Mouse (Mus musculus) lung, adult 18-20 months (tissue): ENCODE data around the gene Gm49403.
"Not testable (repeated sequence)": the region's sequence is repeated elsewhere in the genome, so short reads cannot be mapped to it uniquely, and the experiment has no call there.

ENCODE experiments used
- DNase-seq, 2 experiments: peaks; one replicate each; pipeline ENCODE4 v3.0.0; 2022; ENCODE audit warnings: mixed read lengths in 2 of 2

Gene Gm49403

DNA sequence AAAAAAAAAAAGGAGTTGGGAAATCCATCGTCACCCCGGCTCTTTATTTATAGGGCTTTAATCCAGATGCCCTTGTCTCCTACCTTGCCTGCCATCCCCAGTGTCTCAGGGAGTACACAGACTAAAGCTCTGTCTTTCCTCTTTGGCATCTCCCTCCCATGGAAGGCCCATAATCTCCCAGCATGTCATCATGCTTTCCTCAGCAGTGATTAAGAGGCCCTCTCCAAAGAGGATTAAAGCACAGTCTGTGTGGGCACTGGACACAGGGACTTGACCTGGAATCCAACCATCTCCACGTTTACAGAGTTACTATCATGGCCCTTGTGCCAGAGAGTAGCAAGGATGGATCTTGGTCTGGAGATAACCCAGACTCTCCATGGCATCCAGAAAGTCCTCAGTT lies at the start of gene Gm49403, which contains the start of gene Lbhd1:
Gene Gm49403, plus strand, starts transcription at position 315 of the 400 bp plus-strand sequence.
Gene Lbhd1, plus strand, starts transcription at position 117 of the 400 bp plus-strand sequence.
- DNase-seq: no peak

DNA sequence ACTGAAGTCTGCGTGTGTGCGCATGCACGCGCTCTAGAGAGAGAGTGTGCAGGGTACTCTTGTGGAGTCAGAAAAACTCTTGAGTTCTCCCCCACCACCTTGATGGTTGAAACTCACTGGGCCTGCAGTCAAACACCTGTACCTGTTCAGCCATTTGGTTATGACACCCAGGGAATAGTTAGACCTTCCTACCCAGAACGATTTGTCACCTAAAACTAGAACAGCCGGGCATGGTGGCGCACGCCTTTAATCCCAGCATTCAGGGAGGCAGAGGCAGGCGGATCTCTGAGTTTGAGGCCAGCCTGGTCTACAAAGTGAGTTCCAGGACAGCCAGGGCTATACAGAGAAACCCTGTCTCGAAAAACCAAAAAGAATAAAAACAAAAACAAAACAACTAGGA lies 47.4 kb upstream of the Gm49403 start:
- DNase-seq: not testable (repeated sequence)

DNA sequence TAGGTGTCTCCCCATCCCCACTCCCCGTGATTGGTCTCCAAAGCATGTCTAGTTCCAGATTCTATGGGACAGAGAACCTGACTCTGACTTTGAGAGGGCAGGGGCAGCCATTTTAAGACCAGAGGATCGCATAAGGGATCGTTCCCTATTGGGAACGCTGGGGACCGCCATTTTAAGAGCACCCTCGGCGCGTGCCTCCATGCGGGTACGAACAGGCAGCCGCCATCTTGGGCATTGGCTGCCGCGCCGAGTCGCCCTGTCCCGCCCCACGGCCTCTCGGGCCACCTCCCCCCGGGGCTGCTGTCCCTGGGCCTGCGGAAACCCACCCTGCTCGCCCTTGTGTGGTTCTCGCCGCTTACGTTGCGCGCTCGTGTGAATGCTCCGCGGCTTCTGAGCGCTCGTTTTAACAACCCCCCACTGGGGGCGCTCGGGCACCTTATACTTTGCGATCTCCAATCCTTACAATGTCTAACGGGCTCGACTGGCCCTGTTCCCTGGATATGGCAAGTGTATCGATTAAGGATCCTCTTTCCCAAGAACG lies 46.4 kb upstream of the Gm49403 start, which contains the start of gene Bscl2:
Gene Bscl2, plus strand, starts transcription at position 217 of the 541 bp plus-strand sequence.
- peak; percentile 82 to 84 for DNase-seq

- DNase-seq: no peak
Measured at GRCm38 (mm10) chr19:8838041-8838730, 45.5 kb upstream of the Gm49403 start.

DNA sequence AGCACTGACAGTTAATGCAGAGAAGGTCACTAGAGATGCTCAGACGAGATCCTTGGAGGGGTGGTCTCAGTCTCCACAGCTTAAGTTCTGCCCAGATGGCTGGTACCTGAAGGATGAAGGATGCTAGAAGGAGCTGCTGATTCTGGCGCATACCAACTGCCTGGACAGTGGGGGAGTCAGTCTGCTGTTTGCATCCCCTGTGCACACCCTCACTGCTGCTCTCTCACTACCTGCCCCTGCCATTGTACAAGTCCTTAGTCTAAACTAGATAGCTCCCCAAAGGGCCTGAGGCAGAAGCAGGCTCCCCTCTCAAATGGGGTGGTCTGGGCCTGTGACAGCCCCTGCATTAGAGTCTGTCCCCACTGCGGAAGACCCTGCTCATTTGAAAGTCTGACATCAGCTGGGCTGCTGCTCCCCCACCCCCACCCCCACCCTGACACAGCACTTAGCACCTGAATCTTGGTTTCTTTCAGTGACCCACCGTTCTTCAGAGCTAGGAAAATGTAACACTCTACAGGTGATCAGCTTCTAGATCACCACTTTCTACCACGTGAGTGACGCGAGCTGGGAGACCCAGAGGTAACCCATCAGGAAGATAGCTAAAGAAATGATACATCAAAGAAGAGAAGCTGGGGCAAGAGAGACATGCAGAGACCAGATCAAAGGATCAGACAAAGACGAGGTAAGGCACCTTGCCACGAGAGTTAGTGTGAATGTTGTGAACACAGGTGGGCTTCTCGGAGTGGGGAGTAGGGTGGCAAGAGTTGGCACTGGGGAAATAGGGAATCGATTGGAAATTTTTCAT lies 44.4 kb upstream of the Gm49403 start, which contains the start of gene Gng3:
Gene Gng3, minus strand, starts transcription at position 92 of the 805 bp plus-strand sequence.
- DNase-seq: no peak

DNA sequence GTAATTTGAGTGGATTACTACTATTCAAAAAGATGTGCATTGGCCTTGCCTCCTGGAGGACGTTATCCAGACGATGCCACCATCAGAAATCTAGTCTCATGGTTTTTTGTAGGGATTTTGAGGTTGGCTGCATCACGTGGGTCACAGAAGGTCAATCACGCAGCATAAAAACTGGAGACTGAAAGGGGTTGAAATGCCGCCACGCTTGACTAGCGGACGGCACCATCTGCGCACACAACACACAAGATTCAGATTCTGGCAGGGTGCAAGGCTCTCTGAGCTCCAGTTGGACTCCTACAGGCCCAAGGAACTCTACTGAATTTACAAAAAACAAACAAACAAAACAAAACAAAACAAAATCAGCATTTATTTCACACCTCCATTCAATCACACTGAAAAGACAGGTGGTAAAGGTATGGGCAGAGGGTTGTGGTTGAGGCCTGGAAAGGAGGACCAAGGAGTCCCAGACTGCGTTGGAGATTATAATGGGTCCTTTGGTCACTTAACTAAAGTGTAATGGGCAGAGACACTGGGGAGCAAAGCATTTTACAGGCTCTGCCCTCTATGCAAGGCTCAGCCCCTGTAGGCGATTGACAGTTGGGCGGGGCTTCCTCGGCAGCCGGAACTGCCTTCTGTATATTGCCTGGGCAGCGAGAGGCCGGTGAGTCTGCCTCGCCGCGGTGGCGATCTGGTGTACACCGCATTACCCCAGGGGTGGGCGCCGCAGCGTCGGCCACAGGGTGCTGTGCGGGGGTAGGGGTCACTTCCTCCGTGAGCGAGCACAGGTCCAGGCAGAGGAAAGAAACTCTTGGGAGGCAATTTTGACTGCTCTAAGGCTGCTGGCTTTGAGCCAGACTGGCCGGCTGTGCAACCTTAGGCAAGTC lies 43.6 kb upstream of the Gm49403 start:
- DNase-seq: peak; percentile 84 to 86

DNA sequence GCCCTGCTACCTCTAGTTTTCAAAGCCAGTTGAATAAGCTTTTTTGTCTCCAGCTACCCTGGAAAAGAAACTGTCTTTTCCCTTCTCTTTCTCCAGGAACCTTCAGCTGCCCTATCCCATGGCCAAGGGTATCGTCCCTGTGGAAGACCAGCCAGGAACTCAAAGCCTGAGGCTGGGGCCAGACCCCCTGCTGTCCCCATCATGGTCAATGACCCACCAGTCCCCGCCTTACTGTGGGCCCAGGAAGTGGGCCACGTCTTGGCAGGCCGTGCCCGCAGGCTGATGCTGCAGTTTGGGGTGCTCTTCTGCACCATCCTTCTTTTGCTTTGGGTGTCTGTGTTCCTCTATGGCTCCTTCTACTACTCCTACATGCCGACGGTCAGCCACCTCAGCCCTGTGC lies 42.7 kb upstream of the Gm49403 start:
- DNase-seq: no peak

- peak; percentile 55 to 67 for DNase-seq
Measured at GRCm38 (mm10) chr19:8842961-8843360, 40.8 kb upstream of the Gm49403 start.

GRCm38 (mm10) chr19:8844371-8845129 lies 39.2 kb upstream of the Gm49403 start:
- peak; percentile 72 to 82 for DNase-seq

DNA sequence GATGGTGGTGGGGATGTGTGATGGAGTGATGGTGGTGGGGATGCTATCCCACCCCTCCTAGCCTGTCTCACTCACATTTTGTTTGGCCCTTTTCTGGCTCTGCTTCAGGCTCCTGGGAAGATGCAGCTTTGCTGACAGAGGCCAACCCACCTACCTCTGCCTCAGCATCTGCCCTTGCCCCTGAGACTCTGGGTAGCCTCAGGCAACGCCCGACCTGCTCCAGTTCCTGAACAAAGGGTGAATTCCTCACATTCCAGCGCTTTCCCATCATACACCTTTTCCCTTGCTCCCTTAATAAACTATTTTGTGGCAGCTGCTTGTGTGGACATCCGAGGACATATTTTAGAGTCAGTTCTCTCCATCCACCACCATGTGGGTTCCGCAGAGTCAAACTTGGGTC lies 35.4 kb upstream of the Gm49403 start:
- no peak for DNase-seq

GRCm38 (mm10) chr19:8850402-8850901 lies 33.3 kb upstream of the Gm49403 start, which contains the start of gene Lrrn4cl:
TSS of gene Lrrn4cl (plus strand) at chr19:8850768.
- DNase-seq: no peak

DNA sequence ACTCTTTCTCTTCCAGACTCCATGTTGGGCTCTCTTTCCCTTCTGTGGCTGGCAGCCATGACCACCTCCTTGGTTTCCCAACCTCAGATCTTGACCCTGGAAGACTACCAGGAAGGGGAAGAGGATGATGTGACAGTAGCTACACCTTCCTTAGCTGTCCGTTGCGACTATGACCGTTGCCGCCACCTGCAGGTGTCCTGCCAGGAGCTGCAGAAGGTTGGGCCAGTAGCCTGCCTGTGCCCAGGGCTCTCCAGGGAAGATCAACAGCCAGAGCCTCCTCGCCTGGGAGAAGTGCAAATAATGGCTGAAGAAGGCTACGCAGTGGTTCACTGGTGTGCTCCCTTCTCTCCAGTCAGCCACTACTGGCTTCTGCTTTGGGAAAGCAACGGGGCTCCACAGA lies 32.1 kb upstream of the Gm49403 start:
- peak; percentile 49 to 72 for DNase-seq

DNA sequence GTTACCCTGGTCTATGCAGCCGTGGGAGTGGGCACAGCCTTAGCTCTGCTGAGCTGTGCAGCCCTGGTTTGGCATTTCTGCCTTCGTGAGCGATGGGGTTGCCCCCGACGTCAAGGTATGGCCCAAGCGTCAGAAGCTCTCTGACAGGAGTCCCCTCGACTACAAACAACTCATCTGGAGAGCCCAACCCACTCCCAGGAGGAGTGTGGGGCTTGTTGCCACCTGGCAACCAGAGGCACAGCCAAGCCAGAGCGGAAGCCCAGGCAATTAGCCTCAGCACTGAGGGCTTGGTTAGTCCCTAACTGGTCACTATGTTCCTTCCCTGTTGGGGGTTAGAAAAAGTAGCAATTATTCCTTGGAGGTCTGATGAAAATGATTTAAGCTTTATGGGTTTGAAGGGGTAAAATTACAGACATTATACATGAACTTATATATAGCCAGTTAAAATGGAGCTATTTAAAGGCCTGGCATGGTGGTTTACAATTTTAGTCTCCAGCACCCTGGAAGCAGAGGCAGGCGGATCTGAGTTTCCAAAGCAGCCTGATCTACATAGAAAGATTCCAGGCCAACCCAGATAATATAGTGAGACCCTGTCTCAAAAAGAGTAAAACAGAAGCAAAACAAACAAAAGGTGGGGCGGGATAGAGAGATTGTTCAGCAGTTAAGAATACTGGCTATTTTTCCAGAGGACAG lies 31.3 kb upstream of the Gm49403 start:
- DNase-seq: peak in 1 of 2 experiments; percentile 44

DNA sequence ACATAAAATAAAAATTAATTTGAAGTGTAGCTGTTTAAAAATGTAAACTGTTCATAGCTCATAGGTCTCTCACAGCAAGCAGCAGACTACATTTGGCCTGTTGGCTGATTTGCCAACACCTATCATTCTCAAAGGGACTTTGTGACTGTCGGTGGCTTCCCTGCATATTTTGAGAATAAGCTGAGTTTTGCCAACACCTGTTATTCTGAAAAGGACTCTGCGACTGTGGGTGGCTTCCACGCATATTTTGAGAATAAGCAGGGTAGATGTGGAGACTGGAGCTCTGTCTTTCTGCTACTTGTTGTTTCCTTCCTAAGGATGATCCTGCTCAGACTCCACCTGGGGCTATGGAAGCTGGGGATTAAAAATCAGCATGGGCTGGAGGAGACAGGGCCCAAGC lies 30.6 kb upstream of the Gm49403 start:
- DNase-seq: no peak

DNA sequence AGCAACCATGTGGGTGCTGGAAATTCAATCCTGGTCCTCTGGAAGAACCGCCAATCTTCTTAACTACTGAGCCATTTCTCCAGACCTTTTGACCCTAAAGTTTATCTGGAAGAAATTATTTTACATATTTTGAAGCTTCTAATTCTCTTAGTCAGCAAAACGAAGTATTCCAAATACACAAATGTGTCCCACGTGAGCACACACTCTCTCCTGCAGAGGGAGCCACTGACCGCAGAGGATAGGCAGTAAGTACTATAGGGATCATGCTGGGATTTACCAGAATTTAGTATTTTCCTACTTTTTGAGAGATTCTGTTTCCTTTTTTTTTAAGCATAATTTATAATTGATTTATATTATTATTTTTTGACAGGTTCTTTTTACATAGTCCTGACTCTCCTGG lies 26.0 kb upstream of the Gm49403 start:
- peak; percentile 47 to 62 for DNase-seq

DNA sequence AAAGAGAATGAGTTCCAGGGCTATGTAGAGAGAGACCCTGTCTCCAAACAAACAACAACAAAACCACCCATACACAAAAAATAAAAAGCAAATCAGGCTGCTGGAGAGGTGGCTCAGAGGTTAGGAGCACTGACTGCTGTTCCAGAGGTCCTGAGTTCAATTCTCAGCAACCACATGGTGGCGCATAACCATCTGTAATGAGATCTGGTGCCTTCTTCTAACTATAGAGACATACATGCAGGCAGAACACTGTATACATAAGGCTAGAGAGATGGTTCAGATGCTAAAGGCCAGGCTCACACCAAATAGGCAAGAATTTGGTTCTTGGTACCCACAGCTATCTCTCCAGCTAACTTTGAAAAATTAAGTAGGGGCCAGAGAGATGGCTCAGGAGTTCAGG lies 24.7 kb upstream of the Gm49403 start:
- peak in 1 of 2 experiments; percentile 34 for DNase-seq

GRCm38 (mm10) chr19:8864265-8864664 lies 19.5 kb upstream of the Gm49403 start:
- no peak for DNase-seq

DNA sequence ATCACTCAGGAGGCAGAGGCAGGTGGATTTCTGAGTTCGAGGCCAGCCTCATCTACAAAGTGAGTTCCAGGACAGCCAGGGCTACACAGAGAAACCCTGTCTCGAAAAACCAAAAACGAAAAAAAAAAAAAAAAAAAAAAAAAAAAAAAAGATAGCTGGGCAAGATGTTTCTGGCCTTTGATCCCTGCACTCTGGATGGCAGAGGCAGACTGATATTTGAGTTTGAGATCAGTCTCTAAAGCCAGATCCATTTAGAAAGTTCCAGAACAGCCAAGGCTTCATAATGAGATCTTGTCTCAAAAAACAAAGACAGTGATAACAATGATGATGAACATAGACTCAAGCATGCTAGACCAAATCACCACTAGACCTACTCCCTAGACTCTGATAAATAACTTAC lies 13.3 kb upstream of the Gm49403 start:
- not testable (repeated sequence) for DNase-seq

DNA sequence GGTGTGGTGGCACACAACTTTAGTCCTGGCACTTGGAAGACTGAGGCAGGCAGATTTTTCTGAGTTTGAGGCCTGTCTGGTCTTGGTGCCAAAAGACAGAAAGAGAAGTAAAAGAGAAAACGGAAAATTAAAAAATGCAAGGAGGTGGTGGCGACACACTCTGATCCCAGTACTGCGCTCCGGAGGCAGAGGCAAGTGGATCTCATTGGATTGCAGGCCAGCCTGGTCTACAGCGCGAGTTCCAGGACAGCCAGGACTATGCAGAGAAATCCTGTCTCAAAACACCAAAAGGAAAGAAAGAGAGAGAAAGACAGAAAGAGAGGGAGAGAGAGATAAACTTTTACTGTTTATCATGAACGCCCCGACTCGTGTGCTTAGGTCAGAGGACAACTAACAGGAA lies 12.9 kb upstream of the Gm49403 start:
- no peak for DNase-seq

DNA sequence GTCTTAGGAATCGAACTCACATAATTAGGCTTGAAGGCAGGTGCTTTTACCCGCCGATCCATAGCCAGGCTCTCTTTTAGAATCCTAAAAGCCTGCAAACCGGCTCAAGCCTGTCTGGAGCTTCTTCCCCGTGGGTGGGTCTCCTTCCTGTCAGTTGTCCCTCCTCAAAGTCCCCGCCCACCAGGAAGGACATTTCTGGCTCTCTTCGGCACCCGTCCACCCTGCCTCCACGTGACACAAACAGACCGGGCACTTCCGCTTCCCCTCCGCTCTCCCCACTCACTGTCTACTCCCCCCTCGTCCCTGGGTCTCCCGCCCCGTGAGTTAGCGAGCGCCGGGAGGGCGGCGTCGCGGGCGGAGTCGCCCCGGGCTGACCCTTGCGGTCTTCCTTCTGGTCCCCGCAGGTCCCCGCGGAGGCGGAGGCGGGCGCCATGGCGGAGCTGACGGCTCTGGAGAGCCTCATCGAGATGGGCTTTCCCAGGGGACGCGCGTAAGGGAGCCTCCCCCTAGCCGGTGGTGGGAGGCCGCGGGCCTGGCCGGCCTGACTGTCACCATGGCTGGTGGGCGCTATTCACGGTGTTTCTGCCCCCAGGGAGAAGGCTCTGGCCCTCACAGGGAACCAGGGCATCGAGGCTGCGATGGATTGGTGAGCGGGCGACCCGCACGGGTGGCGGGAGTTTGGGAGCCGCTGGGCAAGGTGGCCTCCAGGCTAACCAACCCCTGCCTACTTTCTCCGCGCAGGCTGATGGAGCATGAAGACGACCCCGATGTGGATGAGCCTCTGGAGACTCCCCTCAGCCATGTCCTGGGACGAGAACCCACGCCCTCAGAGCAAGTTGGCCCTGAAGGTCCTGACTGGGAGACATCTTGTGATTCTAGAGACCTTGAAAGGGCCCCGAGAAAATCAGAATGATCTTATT lies 12.2 kb upstream of the Gm49403 start, which contains the start of gene Ubxn1:
Gene Ubxn1, plus strand, starts transcription at position 230 of the 920 bp plus-strand sequence.
- peak; percentile 99 for DNase-seq
